Mouse (Mus musculus): ENCODE results near the gene Ppil4.

DNA sequence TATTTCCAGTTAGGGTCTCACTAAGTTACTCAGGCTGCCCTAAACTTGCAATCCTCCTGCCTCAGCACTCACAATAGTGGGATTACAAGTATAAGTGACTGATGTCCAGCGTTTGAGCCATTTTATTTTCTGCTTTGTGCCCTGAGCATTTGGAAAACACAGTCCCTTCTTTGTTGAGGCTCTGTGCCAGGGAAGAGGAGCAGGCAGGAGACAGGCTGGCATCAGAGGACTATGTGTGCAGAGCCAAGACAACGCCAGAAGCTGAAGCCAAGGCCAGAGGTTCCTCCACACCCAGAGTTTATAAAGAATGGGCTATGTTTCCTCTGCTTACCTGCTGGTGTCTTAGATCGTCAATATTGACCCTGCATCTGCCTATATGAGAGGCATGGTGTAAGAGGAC lies 72.1 kb downstream of the Ppil4 start:
- TF ChIP-seq CTCF (IDR thresholded peaks at IDR 0.05; ENCODE audit: low read depth) (no peak), EP300 (IDR thresholded peaks at IDR 0.05; ENCODE audit: low read depth) (no peak)

Measured in heart, postnatal 0 days (tissue).